Mouse (Mus musculus) hindbrain, embryonic 16.5 days (tissue): ENCODE results near the gene Pcsk6. TPM values are rescaled to one million over a fixed set of nuclear protein-coding genes. Genes with fewer than 3 reads are reported as not detected.

Source experiments
- ATAC-seq: fragments of 200-750 bp; cut with Nextera tagmentation; 2 replicates; pipeline ENCODE4 v1.8.0; 2017; ENCODE audit warnings: moderate TSS enrichment, moderate library complexity
- H3K27ac ChIP-seq: fragments of 300-500 bp; sonication (generic); 2 replicates; pipeline ENCODE4 v1.5.1; 2014; ENCODE audit warnings: low read depth, mild to moderate bottlenecking, control low read depth, low read length, moderate library complexity
- H3K27me3 ChIP-seq: fragments of 300-500 bp; sonication (generic); replicated peaks from 2 replicates; pipeline ENCODE4 v1.6.1; 2014; ENCODE audit warnings: low read length; ENCODE audit not compliant: control insufficient read depth, insufficient read depth
- H3K36me3 ChIP-seq: fragments of 300-500 bp; sonication (generic); 2 replicates; pipeline ENCODE4 v1.6.1; 2014; ENCODE audit warnings: mild to moderate bottlenecking, low read length, moderate library complexity, mixed read lengths; ENCODE audit not compliant: control insufficient read depth, insufficient read depth
- H3K4me1 ChIP-seq: fragments of 300-500 bp; sonication (generic); 2 replicates; pipeline ENCODE4 v1.6.1; 2014; ENCODE audit warnings: low read depth, low read length; ENCODE audit not compliant: control insufficient read depth, insufficient read depth
- H3K4me2 ChIP-seq: fragments of 300-500 bp; sonication (generic); 2 replicates; pipeline ENCODE4 v1.6.1; 2014; ENCODE audit warnings: mild to moderate bottlenecking, low read length, control low read depth, moderate library complexity
- H3K4me3 ChIP-seq: fragments of 300-500 bp; sonication (generic); 2 replicates; pipeline ENCODE4 v1.5.1; 2014; ENCODE audit warnings: mild to moderate bottlenecking, low read length, control low read depth, moderate library complexity
- H3K9ac ChIP-seq: fragments of 300-500 bp; sonication (generic); 2 replicates; pipeline ENCODE4 v1.6.1; 2014; ENCODE audit warnings: low read depth, mild to moderate bottlenecking, control low read depth, low read length, moderate library complexity
- H3K9me3 ChIP-seq: fragments of 300-500 bp; sonication (generic); 2 replicates; pipeline ENCODE4 v1.6.1; 2014; ENCODE audit warnings: mild to moderate bottlenecking, low read length, moderate library complexity; ENCODE audit not compliant: control insufficient read depth
- WGBS: fragments of 180-500 bp; shearing (Covaris S2); extraction: QIAGEN DNeasy Blood & Tissue Kit; methylation state at CpG from one replicate; pipeline ENCODE4 v1.1.7; 2014; 5-methylcytosine and 5-hydroxymethylcytosine counted together
- polyA plus RNA-seq: library from polyadenylated mRNA; unstranded; fragments of >200 nt; fragmentation: Nextera tagmentation; extraction: Ambion mirVana; gene quantifications from 2 replicates; pipeline ENCODE4 v1.2.1, GENCODE M21; 2015

The Pcsk6 gene
- polyA plus RNA-seq, 1 experiment from 2014 or later, result 1.4 TPM

- H3K4me3 ChIP-seq, result no peak overlapping the region
- H3K4me1 ChIP-seq, result no peaks in the 10 kb centered on the region
- no peak overlapping the region for H3K4me2 ChIP-seq
- H3K9ac ChIP-seq, result no peak overlapping the region
- peak; percentile 69; the same call in 1 of the 2 replicates for ATAC-seq
- no peak overlapping the region for H3K27ac ChIP-seq
- peaks cover 2% of the 10 kb centered on the region; the same call in 1 of the 2 replicates for H3K9me3 ChIP-seq
- no peaks in the 10 kb centered on the region for H3K27me3 ChIP-seq
- no peaks in the 10 kb centered on the region for H3K36me3 ChIP-seq
- WGBS, result 77% methylated on average over 2 of the region's 2 CpGs
Measured at GRCm38 (mm10) chr7:66027747-66028146, 166.2 kb downstream of the Pcsk6 start.

DNA sequence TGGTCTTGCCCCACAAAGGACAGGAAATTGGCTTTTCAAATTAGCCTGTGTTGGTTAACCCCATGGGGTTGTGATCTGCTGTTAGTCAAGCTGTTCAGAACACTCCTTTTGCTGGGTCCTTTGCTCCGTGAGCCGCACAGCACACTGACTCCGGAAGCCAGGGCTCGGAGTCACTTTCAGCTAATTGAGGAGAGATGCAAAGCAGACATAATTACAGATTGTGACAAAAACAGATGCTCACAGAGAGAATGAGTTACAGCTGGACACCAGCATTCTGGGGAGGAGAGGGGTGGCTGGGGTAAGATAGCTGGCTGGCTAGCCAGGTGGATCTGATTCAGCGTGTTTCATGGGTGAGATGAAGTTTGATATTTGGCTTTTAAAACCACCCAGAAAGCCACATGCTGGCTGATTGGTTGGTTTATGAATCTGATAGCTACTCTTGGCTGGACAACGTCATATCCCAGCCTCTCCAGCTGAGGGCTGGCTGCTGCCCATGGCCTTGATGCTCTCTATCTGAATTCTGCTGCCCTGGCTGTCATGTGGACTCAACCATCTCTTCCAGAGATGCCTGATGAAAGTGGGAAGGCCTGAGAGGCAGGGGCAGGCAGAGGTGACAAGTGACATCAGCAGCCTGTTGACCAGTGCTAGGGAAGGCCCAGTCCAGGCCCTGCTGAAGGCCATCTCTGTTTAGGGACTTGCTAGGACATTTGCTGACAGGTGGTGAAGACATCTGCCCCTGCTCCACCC is 167.4 kb downstream of the Pcsk6 start:
- ATAC-seq, result no peak
- Histone ChIP-seq H3K4me1 (no peaks in the 10 kb centered on the region), H3K27ac (no peak overlapping the region), H3K9me3 (peaks cover 2% of the 10 kb centered on the region; the same call in 1 of the 2 replicates), H3K36me3 (no peaks in the 10 kb centered on the region), H3K4me2 (no peak overlapping the region), H3K4me3 (no peak overlapping the region), H3K27me3 (no peaks in the 10 kb centered on the region), H3K9ac (no peak overlapping the region)
- 52% methylated on average over 6 of the region's 6 CpGs for WGBS

- H3K4me1 ChIP-seq, result peaks cover 9% of the 10 kb centered on the region
- H3K27ac ChIP-seq, result no peak overlapping the region
- H3K9ac ChIP-seq, result no peak overlapping the region
- ATAC-seq, result no peak
- H3K36me3 ChIP-seq, result no peaks in the 10 kb centered on the region
- no peak overlapping the region for H3K4me2 ChIP-seq
- H3K9me3 ChIP-seq, result no peaks in the 10 kb centered on the region
- no peak overlapping the region for H3K4me3 ChIP-seq
- H3K27me3 ChIP-seq, result no peaks in the 10 kb centered on the region
- 65% methylated on average over 8 of the region's 8 CpGs for WGBS
Measured at GRCm38 (mm10) chr7:66036809-66037208, 175.3 kb downstream of the Pcsk6 start.

- Histone ChIP-seq H3K4me3 (no peak overlapping the region), H3K27me3 (no peaks in the 10 kb centered on the region), H3K9me3 (no peaks in the 10 kb centered on the region), H3K9ac (no peak overlapping the region), H3K36me3 (no peaks in the 10 kb centered on the region), H3K4me2 (no peak overlapping the region), H3K27ac (no peak overlapping the region), H3K4me1 (peaks cover 9% of the 10 kb centered on the region)
- 79% methylated on average over 3 of the region's 3 CpGs for WGBS
- ATAC-seq, result no peak
Measured at GRCm38 (mm10) chr7:66038261-66038660, 176.7 kb downstream of the Pcsk6 start.

DNA sequence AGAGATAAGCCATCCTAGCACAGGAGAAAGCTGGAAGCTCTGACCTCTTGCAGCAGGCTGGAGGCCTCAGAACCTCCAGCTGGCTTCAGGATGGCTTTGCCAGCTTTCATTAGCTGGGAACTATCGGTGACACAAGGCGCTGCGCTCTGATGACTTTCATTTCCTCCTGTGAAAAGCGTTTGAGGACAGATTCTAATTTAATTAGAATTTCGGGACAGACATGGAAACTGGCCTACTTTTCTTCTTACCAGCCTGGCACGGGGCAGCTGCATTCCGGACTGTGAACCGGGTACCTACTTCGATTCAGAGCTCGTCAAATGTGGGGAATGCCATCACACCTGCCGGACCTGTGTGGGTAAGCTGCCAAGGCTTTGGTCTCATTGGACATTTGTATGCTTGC is 177.2 kb downstream of the Pcsk6 start:
- no peak for ATAC-seq
- Histone ChIP-seq H3K4me2 (no peak overlapping the region), H3K4me1 (peaks cover 9% of the 10 kb centered on the region), H3K4me3 (no peak overlapping the region), H3K27ac (no peak overlapping the region), H3K27me3 (no peaks in the 10 kb centered on the region), H3K9me3 (no peaks in the 10 kb centered on the region), H3K36me3 (no peaks in the 10 kb centered on the region), H3K9ac (no peak overlapping the region)
- WGBS, result 67% methylated on average over 11 of the region's 11 CpGs

GRCm38 (mm10) chr7:66040026-66040814 is 178.7 kb downstream of the Pcsk6 start:
- H3K4me1 ChIP-seq, result peaks cover 22% of the 10 kb centered on the region
- H3K9me3 ChIP-seq, result no peaks in the 10 kb centered on the region
- no peak overlapping the region for H3K4me3 ChIP-seq
- H3K27ac ChIP-seq, result no peak overlapping the region
- H3K27me3 ChIP-seq, result no peaks in the 10 kb centered on the region
- H3K36me3 ChIP-seq, result no peaks in the 10 kb centered on the region
- no peak overlapping the region for H3K9ac ChIP-seq
- ATAC-seq, result no peak
- no peak overlapping the region for H3K4me2 ChIP-seq
- 72% methylated on average over 18 of the region's 18 CpGs for WGBS

- Histone ChIP-seq H3K4me3 (no peak within 1 kb of the TSS), H3K9ac (no peak within 1 kb of the TSS), H3K4me2 (no peak within 1 kb of the TSS), H3K4me1 (peaks cover 26% of the 10 kb centered on the region), H3K27me3 (no peaks in the 10 kb centered on the region; the same call in 1 of the 2 replicates), H3K9me3 (no peaks in the 10 kb centered on the region), H3K36me3 (no peaks in the 10 kb centered on the region), H3K27ac (no peak within 1 kb of the TSS)
- WGBS, result 54% methylated on average over 10 of the region's 10 CpGs
- ATAC-seq, result peak; percentile 66
Measured at GRCm38 (mm10) chr7:66043552-66044459, 182.3 kb downstream of the Pcsk6 start, which contains the start of gene Gm45213. Gene Gm45213 (plus strand): TSS chr7:66043602.

DNA sequence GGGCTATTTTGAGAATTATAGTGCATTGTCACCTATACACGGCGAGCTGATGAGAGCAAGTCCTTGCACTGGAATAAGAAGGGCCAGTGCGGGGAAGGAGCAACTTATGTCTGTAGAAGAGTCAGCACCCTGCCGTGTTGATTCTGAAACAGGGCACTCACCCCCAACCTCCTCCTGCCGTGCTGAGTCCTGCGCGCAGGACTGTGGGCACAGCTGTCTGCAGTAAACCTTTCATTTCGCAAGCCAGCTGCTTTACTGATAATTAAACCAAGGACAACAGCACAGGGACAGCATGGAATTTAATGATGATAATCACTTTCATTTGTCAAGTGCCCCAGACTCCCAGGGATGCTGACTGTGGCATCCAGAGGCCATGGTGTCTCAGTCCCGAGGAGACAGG is 183.1 kb downstream of the Pcsk6 start:
- ATAC-seq, result peak; percentile 18; the same call in 1 of the 2 replicates
- H3K9me3 ChIP-seq, result no peaks in the 10 kb centered on the region
- no peak overlapping the region for H3K9ac ChIP-seq
- H3K27me3 ChIP-seq, result no peaks in the 10 kb centered on the region; the same call in 1 of the 2 replicates
- no peaks in the 10 kb centered on the region for H3K36me3 ChIP-seq
- H3K4me1 ChIP-seq, result peaks cover 22% of the 10 kb centered on the region
- no peak overlapping the region for H3K4me2 ChIP-seq
- WGBS, result 25% methylated on average over 9 of the region's 9 CpGs
- no peak overlapping the region for H3K27ac ChIP-seq
- H3K4me3 ChIP-seq, result no peak overlapping the region
